Mouse (Mus musculus) liver, embryonic 14.5 days (tissue): ENCODE results near the gene Nphp4.

Experiments
- CTCF ChIP-seq: IDR thresholded peaks from 2 replicates; pipeline ENCODE4 v1.5.1; 2016; ENCODE audit warnings: antibody characterized with exemption, low read depth, control low read depth
- EP300 ChIP-seq: IDR thresholded peaks from 2 replicates; pipeline ENCODE4 v1.6.1; 2016; ENCODE audit warnings: antibody characterized with exemption, low read depth

- TF ChIP-seq CTCF: no peak
- no peak for TF ChIP-seq EP300
Observed at GRCm38 (mm10) chr4:152441536-152441935, 35.0 kb upstream of the Nphp4 start.
